Mouse (Mus musculus): Measurements from ENCODE around the gene Pcgf5.

DNA sequence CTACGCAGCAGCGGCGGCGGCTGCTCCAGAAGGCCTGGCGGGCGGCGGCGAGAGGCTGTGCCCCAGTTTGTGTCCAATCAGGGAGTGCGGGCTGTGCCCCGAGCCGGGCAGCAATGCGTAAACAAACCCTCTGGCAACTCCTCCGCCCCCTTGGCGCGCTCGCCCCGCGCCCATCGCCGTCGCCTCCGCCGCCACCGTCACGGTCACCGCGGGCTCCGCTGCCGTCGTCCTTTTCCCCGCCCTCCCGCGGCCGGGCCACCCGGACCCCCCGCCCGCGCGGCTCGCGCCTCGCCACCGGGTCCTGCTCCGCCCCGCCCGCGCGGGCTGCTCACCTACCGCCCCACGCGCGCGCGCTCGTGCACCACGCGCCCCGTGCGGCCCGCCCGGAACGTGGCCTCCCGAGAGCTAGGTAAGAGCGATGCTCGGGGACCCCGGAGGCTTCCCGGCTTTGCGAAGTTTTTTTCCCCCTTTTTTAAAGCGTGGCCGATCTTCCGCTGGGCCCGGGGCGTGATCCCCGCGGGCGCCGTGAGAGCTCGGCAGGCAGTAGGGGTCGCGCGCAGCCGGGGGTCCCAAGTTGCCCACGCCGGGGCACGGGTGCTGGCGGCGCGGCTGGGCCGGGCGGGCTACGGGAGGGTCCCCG, at the start of gene Pcgf5:
- no peak for TF ChIP-seq CTCF (IDR thresholded peaks at IDR 0.05; ENCODE audit: low read depth, low read length)
- TF ChIP-seq POLR2A (IDR thresholded peaks at IDR 0.05; ENCODE audit: insufficient read depth, low read length) = no peak
